Comparison of ENCODE assay signal across 8 mouse cellular contexts in the genomic region with DNA sequence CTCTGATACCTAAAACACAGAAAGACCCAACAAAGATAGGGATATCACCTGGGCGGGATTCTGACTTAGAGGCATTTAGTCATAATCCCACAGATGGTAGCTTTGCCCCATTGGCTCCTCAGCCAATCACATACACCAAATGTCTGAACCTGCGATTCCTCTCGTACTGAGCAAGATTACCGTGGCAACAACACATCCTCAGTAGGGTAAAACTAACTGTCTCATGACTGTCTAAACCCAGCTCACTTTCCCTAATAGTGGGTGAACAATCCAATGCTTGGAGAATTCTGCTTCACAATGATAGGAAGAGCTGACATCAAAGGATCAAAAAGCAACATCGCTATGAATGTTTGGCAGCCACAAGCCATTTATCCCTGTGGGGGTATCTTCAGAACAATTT.
A peak's percentile ranks its signal among the peaks of the same experiment; 100 is the strongest.
DNase-seq lines count a peak whose midpoint lies in the region; ATAC-seq and TF ChIP-seq lines count a peak whose summit lies in the region.

No protein-coding gene starts in this region.

- peak; percentile 94 for ATAC-seq in lung, embryonic 15.5 days (ENCODE audit: borderline replicate concordance, extremely low read depth, low FRiP score, low TSS enrichment)
- ATAC-seq in Patski, result peak; percentile 100
- peak; percentile 99 for ATAC-seq in embryonic facial prominence, embryonic 15.5 days (ENCODE audit: insufficient number of reproducible peaks, low FRiP score, low TSS enrichment, low read depth)
- ATAC-seq in hindbrain, embryonic 15.5 days (ENCODE audit: low FRiP score, low read depth), result peak; percentile 99
- peak; percentile 100 for ATAC-seq in liver, postnatal 0 days
- peak; percentile 96 for ATAC-seq in stomach, embryonic 14.5 days (ENCODE audit: insufficient number of reproducible peaks, insufficient read depth, low FRiP score, low read depth)

- TF ChIP-seq EP300 in liver, postnatal 0 days (IDR thresholded peaks at IDR 0.05; ENCODE audit: low read depth), result no peak

- H3K9ac ChIP-seq in lung, embryonic 15.5 days, result no peak overlapping the region
- no peak overlapping the region for H3K9ac ChIP-seq in embryonic facial prominence, embryonic 15.5 days
- no peak overlapping the region for H3K9ac ChIP-seq in hindbrain, embryonic 15.5 days
- H3K9ac ChIP-seq in liver, postnatal 0 days (replicated peaks), result no peak overlapping the region
- H3K9ac ChIP-seq in stomach, embryonic 14.5 days (replicated peaks; ENCODE audit: low read depth, low read length), result no peak overlapping the region

- DNase-seq in lung, adult 18-20 months, result no peak
- peak; percentile 100 for DNase-seq in Patski (ENCODE audit: low read depth, low spot score)
- peak; percentile 88 for DNase-seq in liver, postnatal 0 days
- no peak for DNase-seq in urinary bladder, postnatal 10 days (ENCODE audit: low spot score)

- H3K4me1 ChIP-seq in lung, embryonic 15.5 days, result no peaks in the 10 kb centered on the region
- H3K4me1 ChIP-seq in embryonic facial prominence, embryonic 15.5 days, result no peaks in the 10 kb centered on the region
- no peaks in the 10 kb centered on the region for H3K4me1 ChIP-seq in hindbrain, embryonic 15.5 days (replicated peaks)
- H3K4me1 ChIP-seq in liver, postnatal 0 days (ENCODE audit: insufficient read depth), result no peaks in the 10 kb centered on the region
- H3K4me1 ChIP-seq in stomach, embryonic 14.5 days (ENCODE audit: control insufficient read depth, insufficient read depth, low read length), result no peaks in the 10 kb centered on the region

- POLR2A ChIA-PET in Patski (lab: Charles Lee), result no interaction called here

- WGBS in lung, embryonic 15.5 days, result 73% methylated on average over 5 of the region's 5 CpGs
- 74% methylated on average over 5 of the region's 5 CpGs for WGBS in embryonic facial prominence, embryonic 15.5 days
- 91% methylated on average over 5 of the region's 5 CpGs for WGBS in hindbrain, embryonic 15.5 days
- WGBS in liver, postnatal 0 days (ENCODE audit: insufficient replicate concordance), result 77% methylated on average over 5 of the region's 5 CpGs
- WGBS in stomach, embryonic 14.5 days, result 88% methylated on average over 5 of the region's 5 CpGs

- no peaks in the 10 kb centered on the region for H3K27me3 ChIP-seq in lung, embryonic 15.5 days
- no peaks in the 10 kb centered on the region for H3K27me3 ChIP-seq in Patski
- no peaks in the 10 kb centered on the region for H3K27me3 ChIP-seq in embryonic facial prominence, embryonic 15.5 days
- H3K27me3 ChIP-seq in hindbrain, embryonic 15.5 days, result no peaks in the 10 kb centered on the region
- no peaks in the 10 kb centered on the region for H3K27me3 ChIP-seq in liver, postnatal 0 days (ENCODE audit: insufficient read depth, low read length)
- no peaks in the 10 kb centered on the region for H3K27me3 ChIP-seq in stomach, embryonic 14.5 days (ENCODE audit: control insufficient read depth, insufficient read depth, low read length)

- no peak for TF ChIP-seq CTCF in Patski (IDR thresholded peaks at IDR 0.05)
- TF ChIP-seq CTCF in liver, postnatal 0 days (IDR thresholded peaks at IDR 0.05; ENCODE audit: low read depth), result no peak

- no peak overlapping the region for H3K4me3 ChIP-seq in lung, embryonic 15.5 days
- H3K4me3 ChIP-seq in embryonic facial prominence, embryonic 15.5 days (replicated peaks), result no peak overlapping the region
- H3K4me3 ChIP-seq in hindbrain, embryonic 15.5 days, result no peak overlapping the region
- H3K4me3 ChIP-seq in liver, postnatal 0 days (ENCODE audit: low read depth, low read length), result no peak overlapping the region
- no peak overlapping the region for H3K4me3 ChIP-seq in stomach, embryonic 14.5 days (ENCODE audit: low read depth, low read length)

- in situ Hi-C loops in Patski (cut with MboI; ENCODE audit: low pct_unique_long_range_greater_than_20kb), result no loop called here

- no peak overlapping the region for H3K27ac ChIP-seq in lung, embryonic 15.5 days
- H3K27ac ChIP-seq in embryonic facial prominence, embryonic 15.5 days (replicated peaks), result no peak overlapping the region
- H3K27ac ChIP-seq in hindbrain, embryonic 15.5 days (replicated peaks), result no peak overlapping the region
- H3K27ac ChIP-seq in liver, postnatal 0 days (ENCODE audit: low read depth), result no peak overlapping the region
- H3K27ac ChIP-seq in stomach, embryonic 14.5 days (ENCODE audit: low read length), result no peak overlapping the region

- H3K9me3 ChIP-seq in lung, embryonic 15.5 days, result no peaks in the 10 kb centered on the region
- H3K9me3 ChIP-seq in embryonic facial prominence, embryonic 15.5 days (replicated peaks), result no peaks in the 10 kb centered on the region
- H3K9me3 ChIP-seq in hindbrain, embryonic 15.5 days, result no peaks in the 10 kb centered on the region
- H3K9me3 ChIP-seq in liver, postnatal 0 days (ENCODE audit: low read length), result no peaks in the 10 kb centered on the region
- no peaks in the 10 kb centered on the region for H3K9me3 ChIP-seq in stomach, embryonic 14.5 days (ENCODE audit: control insufficient read depth, low read depth, low read length)

- no peaks in the 10 kb centered on the region for H3K36me3 ChIP-seq in lung, embryonic 15.5 days
- no peaks in the 10 kb centered on the region for H3K36me3 ChIP-seq in embryonic facial prominence, embryonic 15.5 days
- no peaks in the 10 kb centered on the region for H3K36me3 ChIP-seq in hindbrain, embryonic 15.5 days
- no peaks in the 10 kb centered on the region for H3K36me3 ChIP-seq in liver, postnatal 0 days (replicated peaks; ENCODE audit: insufficient read depth, low read length)
- H3K36me3 ChIP-seq in stomach, embryonic 14.5 days (ENCODE audit: control insufficient read depth, insufficient read depth, low read length), result no peaks in the 10 kb centered on the region

- H3K4me2 ChIP-seq in lung, embryonic 15.5 days, result no peak overlapping the region
- no peak overlapping the region for H3K4me2 ChIP-seq in embryonic facial prominence, embryonic 15.5 days (replicated peaks)
- no peak overlapping the region for H3K4me2 ChIP-seq in hindbrain, embryonic 15.5 days
- no peak overlapping the region for H3K4me2 ChIP-seq in liver, postnatal 0 days (ENCODE audit: low read depth, low read length)
- no peak overlapping the region for H3K4me2 ChIP-seq in stomach, embryonic 14.5 days (replicated peaks; ENCODE audit: low read depth, low read length)

- CTCF ChIA-PET in Patski (lab: Charles Lee), result no interaction called here

Comparison
In these comparisons a context has a peak if more than half of its experiments do, and no peak if none do; other contexts are left out.
1. DNase-seq: peak in Patski (single experiment) and liver, postnatal 0 days (single experiment); none in lung, adult 18-20 months (0 of 2) and urinary bladder, postnatal 10 days (single experiment).
2. Peak in every context shown above with its lines, with median percentiles within 50 percentile points of each other: ATAC-seq.